Mouse (Mus musculus) retina, postnatal 7 days (tissue): ENCODE measurements around the gene Hgfac.

Experiments
- DNase-seq: peaks from one replicate; pipeline ENCODE4 v3.0.0-alpha.2; 2012; ENCODE audit warnings: low read depth, low spot score

The Hgfac gene

DNA sequence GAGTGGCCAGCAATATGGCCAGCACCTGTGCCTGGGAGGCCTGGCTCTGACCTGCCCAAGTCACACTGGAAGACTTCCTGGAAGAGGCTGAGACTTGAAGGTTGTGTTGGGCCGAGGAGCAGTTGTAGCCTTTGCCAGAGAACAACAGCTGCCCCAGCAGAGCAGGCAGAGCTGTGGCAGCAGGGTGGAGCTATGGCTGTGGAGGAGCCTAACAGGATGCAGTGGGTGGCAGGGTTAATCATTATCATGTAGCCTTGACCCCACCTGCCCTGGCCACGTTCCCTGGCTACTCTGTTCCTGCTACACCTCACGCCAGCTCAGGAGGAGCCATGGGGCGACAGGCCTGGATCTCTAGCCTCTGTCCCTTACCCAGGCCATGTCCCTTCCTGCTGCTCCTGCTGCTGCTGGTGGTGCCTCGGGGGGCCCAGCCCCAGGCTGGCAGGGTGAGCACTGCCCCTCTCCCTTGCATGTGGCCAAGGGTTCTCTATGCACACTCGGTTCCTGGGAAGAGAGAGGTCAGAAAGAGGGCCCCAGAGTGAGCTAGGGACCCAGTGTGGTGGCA, at the start of gene Hgfac:
Gene Hgfac (plus strand): TSS at position 242 of the 562 bp plus-strand sequence.
- DNase-seq, result no peak

DNA sequence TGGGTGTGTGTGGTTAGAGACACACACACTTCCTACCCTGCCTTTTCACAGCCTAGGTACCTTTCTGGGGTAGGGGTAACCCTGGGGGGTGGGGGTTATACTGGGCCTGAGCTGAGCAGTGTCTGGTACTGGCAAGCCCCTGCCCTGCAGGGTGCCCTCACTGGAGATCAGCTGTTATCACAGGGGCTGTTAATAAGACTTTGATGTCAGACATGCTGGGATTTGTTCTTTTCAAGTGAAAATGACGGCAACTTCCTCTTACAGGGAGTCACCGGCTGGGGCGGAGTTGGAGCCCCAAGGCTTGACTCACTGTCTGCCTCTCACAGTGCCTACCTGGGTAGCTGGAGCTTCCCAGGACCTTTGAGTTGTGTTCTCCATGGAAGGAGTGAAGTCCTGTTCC, 42.6 kb upstream of the Hgfac start:
- DNase-seq, result no peak

DNA sequence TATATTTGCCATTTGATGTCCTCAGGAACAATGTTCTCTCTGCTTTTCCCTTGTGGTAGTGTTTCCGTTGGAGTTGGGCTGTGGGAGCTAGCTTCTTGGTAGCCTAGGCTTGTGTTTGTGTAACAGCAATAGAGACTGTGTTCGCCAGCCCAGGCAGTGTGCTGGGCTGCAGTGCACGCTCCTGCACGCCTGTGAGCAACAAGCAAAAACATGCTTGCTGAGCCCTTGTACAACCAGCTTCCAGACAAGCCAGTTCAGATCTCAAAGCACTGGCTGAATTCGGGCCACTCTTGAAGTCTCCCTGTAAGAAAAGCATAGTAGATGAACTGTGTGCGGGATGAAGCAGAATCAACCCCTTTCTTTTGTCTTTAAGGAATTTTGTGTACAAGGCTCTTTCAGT, 42.0 kb upstream of the Hgfac start:
- no peak for DNase-seq

DNA sequence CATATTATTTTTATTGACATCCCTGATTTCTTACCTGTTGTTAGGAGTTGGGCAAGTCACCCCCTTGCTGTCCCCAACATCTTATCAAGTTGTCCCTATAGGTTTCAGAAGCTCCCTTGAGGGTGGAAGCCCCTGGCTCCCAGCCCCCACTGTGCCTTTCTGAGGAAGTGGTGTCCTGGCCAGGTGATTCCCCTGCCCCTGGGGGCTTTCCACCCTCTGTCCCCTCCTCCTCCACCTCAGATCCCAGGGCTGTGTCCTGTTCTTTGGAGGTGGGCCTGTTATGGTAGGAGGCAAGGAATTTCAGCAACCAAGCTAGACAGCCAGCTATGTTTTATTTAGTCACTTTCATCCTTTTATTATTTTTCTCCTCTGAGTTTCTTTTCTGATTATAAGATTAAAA, 41.0 kb upstream of the Hgfac start:
- DNase-seq, result no peak

DNA sequence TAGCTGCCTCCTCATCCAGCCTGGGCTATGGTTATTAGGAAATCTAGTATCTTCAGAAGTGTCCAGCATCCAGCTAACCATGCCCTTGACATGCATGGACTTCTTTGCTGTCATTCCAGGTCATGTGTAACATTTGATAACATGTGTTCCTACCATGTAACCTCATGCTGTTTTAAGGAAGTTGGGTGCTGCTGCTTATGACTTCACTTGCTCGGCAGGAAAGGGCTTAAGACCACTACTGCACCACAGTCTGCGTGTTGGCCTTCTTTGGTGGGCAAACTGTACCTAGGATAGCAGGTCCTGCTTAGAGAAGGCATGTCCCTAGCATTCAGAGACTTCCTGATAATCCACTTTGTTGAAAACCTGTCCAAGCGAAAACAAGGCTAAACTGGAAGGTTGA, 40.2 kb upstream of the Hgfac start:
- DNase-seq, result no peak

DNA sequence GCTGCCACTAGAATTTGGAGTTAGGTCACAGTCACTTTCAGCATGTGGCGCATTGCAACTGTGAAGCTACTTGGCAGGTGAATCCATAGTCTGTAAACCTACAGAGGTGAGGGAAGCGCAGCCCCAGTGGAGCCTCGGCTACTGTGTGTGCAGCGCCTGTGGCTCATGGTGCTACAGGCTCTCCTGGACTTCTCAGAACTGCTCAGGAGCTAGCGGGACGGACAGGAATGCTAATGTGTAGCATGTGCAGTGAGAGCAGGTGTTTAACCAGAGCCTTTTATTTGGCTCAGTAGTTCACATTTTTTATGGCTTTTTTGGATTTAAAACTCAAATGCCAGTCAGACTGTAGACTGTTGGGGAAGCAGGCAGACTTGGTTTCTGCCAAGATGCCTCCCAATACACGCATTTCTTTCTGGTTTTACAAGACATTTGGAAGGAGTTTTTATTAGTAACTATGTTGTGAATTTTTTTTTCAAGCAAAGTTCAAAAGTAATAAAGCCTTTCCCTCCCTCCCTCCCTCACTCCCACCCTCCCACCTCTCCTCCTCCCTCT, 37.6 kb upstream of the Hgfac start:
- DNase-seq, result no peak

DNA sequence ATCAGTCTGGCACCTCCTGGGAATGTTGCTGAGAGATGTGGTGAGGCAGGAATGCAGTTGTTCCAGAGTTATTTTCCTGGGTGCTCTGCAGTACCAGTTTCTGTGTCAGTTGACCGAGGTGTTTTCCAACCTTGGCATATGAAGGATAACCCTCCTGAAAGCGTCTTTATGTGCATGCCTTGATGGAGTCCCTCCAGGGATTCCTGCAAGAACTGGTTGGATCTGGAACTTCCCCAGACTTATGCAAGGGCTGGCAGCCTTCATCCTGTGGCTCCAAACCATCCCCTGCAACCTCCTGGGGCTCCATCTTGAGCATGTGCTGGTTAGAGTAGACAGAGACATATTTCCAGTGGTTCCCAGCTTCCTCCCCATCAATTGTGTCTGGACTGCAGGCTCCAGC, 36.5 kb upstream of the Hgfac start:
- DNase-seq, result no peak

DNA sequence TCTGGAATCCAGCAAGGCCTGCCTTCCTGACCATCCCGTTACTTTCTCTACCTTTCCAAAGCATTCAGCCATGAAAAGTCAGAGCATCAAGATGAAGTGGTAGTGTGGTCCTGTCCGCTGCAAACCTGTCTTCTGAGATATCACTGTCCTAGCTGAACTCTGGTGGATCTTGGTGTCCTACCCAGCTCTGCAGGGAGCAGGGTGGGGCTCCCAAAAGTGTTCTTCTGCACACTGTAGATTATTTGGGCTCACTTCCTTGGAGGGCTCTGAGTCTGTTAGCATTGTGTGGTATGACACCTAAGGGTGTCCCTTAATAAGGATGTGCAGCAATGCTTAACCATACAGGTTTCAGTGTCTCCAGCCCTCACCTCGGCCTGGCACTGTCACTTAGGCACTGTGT, 35.6 kb upstream of the Hgfac start:
- no peak for DNase-seq

DNA sequence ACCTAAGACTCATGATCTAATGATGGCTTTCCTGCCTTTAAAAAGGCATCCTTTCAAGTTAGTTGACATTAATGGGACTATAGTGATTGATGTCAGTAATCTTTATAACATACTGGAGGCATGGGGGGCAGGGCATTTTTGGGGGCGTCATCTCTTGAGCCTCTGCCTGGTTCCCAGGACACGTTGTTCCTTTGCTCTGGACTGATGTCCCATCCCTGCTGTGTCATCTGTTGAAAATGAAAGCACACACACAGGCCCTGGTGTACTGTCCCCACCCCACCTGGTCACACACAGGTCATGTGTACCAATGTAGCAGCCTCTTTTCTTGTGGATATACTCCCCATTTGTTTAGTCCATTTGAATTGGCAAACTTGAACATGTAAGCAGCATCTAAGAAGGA, 34.7 kb upstream of the Hgfac start:
- no peak for DNase-seq

DNA sequence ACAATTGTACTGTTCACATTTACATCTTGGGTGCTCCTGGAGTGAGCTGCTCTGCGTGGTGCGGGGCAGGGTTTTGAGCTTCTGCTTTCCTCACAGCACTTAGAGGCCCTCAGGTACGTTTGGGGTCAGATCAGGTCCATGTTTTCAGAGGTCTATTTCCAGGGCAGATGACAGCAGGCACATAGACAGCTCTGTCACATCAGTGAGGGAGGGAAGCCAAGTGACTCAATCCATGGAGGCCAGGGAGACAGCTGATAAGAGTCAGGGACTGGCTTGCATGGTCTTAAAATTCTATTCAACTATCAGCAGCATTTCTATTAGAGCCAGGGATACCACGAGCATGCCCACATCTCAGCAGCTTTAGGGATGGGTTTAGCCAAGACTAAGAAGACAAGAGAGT, 32.1 kb upstream of the Hgfac start:
- no peak for DNase-seq

DNA sequence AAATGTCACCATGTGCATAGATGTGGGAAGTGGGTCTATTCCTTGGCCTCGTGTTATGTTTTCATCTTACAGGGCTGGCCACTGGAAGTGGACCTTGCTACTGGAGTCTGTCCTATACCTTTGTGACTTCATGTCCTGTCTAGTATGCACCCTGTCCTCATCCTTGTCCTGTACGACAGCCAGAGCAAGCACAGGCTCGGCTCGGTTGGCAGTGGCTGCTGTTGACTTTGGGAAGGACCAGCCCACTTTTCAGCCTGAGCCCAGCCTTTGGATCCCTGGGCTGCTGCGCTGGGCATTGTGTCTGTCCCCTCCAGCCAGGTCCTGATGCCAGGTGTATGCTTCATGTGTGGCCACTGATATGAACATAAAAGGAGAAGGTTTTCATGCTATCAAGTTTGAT, 30.7 kb upstream of the Hgfac start:
- DNase-seq, result no peak

DNA sequence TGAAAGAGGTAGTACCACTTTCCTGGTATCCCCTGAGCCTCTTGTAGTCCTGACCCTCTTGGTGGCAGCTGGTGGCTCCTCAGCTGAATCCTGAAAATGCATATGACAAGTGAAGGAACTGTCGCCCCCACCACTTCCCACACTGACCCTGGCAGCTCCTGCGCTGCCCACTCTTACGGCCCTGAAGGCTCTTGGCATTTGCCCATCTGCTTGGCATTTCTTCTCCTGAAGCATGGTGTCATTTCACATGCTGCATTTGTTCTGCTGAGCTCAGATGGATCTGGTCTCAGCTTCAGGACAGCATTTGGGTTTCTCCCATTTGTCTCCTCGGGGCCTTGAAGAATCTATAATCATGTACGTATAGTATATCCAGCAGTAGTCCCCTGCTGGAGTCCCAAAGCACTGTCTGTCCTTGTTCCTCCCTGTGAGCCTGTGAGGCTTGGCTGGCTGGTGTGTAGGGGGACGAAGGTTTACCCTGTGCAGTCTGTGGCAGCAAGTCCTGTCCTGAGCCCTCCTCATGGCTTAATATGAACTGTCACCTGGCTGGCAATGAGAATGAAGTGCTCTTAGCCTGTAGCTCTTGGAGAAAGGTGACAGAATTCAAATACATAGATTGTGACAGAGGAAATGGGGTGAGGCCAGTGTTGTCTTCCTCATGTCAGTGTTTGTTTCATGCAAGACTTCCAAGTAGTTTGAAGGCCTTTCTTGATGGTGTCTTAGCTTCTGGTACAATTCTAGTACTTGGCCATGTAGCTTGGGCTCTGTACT, 30.0 kb upstream of the Hgfac start:
- DNase-seq, result no peak

DNA sequence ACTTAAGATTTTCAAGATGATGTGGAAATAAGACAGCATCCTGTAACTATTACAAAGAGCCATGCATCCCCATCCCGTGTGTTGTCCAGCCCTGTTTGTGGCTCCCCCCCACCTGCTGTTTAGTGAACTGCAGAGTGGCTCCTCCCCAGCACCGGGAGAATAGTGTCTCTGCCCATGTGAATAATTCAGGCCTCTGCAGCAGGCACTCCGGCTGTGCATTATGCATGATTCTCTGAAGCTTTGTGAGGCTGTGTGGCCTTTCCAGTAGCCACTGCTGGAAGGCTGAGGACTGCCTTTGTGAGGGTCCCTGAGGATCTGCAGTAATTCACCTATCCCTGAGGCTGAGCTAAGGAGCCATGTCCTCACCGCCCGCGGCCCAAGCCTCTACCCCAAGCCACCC, 27.3 kb upstream of the Hgfac start:
- DNase-seq, result no peak

DNA sequence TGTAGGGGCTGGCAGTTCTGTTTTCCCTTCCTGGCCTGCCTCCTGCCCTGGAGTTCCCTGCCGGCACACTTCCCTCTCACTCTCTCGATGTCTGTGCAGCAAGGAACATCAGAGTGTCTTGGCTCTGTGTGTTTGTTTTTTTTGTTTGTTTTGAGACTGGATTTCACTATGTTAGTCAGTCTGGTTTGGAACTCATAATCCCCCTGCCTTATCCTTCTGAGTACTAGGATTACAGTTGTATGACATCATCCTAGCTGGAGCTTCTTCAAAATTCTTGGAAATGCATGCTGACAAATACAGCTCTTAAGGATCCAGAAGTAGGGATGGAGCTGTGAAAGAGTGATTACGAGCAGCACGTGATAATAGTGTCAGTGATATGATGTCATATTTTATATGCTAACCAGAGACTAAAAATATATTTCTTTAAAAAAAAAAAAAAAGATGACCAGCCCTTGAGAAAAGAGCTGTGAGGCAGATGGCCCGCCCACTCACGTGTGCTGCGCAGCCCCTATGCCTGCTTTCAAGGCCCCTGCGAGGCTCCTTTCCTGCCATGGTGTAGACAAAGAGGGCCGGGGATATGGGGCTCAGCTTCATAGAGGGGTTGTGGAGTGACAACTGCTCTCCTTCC, 21.5 kb upstream of the Hgfac start:
- no peak for DNase-seq

DNA sequence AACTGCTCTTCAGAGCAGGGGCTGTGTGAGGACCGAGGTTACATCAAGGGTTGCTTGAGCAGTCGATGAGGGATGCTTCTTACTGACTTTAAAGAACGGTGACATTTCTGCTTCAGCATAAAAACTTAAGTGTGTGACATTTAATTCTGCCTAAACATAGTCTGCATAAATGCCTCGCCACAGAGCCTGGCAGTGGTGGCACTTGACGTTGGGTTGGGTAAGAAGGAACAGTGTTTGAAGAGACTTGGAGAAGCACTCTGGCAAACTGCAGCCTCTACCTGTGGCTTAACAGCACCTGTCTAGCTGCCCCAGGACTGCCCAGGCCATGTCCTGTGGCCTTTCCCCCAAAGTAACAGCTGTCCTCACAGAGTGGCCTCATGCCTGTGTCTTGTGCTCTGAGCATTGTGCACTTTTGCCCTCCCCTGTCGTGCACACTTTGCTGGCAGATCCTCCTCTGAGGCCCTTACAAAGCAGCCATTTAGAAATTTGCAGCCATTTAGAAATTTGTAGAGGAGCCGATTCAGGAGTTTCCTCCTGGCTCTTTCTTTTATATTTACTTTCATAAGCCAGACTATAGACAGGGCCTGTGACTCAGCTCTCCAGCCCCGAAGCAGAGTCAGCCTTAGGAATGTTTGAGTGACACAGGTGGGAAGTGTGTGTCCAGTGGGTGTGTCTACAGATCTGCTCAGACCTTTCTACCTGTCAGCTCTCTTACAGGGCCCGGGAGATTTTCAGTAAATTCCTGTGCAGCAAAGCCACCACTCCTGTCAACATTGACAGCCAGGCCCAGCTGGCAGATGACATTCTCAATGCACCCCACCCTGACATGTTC, 20.7 kb upstream of the Hgfac start:
- no peak for DNase-seq

DNA sequence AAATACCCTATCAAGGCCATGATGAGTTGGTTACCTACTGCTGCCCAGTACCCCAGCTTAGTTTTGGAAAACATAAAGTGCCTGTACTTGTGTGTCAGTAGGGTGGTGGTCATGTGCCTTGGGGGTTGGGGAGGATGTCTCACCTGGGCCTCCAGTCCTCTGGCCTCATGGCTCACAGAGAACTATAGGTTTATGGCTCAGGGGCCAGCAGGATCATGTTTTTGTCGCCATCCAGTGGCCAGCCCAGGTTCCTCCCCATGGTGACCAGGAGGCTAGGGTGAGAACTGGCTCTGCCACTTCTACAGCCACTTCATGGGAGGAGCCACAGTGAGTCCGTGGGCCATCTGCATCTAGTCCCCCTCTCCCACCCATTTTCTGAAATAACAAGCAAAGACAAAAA, 16.3 kb upstream of the Hgfac start:
- peak; percentile 32 for DNase-seq

DNA sequence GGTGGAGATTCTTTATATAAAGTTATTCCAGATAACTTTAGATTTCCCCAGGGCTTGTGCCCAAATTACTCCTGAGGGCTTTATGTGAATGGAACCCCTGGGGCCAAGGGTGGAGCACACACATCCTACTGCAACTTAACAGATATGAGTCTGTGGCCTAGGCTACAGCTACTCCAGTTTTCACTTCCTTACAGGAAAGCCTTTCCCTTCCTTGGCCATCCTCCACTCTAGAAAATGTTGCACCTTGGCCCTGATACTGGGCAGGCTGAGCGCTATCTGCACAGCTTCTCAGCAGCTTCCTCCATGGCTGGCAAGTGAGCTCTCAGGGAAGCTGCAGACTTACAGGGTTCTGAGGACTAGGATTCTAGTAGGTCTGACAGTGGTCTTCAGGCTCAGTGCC, 12.0 kb upstream of the Hgfac start:
- no peak for DNase-seq

DNA sequence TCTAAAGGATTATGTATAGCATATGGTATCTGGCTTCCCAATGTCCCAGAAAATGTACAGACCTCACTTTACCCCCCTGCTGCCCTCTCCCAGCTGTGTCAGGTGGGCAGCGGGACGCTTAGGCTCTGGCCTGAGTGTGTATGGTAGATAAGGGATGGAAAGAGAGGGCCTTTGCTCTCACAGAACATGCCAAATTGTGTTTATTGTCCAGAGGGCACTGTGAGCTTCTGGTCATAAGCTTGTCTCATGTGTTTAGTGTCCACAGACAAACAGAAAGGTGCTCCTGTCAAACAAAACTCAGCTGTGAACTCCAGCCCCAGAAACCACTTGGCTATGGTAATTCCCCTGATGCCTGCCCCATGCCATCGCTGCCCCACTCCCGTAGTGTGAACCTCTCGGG, 11.6 kb upstream of the Hgfac start:
- no peak for DNase-seq

DNA sequence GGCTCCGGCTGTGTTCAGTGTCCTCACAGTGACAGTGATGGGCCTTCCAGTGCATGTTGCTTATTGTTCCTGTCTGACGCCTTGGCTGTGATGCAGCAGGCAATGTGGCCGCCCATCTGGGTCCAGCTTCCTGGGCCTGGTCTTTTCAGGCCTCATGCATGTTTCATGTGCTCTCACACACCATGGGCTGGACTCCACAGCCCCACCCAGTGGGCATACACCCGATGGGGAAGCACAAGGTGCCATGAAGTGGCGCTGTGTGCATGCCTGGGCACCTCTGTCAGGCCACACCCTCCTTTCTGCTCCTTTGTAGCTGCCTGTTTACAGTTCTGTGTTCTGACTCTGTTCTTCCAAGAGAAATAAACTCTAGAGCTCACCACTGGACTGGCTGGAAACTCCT, 8.2 kb upstream of the Hgfac start:
- no peak for DNase-seq

DNA sequence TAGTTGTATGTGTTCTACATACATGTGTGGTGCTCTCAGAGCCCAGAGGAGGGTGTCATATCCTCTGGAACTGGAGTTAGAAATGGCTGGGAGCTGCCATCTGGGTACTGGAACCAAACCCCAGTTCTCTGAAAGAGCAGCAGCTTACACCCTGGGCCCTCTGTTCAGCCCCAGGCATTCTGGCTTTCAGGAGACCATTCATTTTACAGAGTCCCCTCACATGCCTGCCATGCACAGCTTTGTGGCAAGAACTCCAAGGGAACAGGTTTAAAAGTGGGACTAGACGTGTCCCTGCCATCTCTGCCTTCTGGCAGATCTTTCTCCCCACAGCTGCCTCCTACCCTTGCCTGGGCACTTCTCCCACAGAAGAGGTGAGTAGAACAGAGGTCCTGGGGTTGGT, 7.7 kb upstream of the Hgfac start:
- DNase-seq, result no peak

DNA sequence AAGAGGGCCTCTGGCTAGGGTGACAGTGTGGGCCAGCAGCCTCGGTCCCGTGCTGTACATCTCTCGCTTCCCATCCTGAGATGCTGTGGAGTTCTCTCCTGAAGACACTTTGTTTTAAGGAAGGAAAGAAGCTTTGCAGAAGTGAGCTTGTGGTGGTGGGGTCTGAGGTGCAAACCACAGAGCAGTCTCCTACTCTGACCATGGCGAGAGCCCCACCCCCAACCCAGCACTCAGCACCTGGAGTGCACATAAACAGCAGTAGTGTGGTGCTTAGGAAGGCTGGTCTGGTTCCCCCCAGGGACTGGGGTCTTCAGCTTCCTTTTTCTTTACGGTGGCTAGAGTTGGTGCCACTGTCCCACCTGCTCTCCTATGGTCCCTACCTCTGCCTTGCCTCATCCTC, 6.2 kb upstream of the Hgfac start:
- no peak for DNase-seq

DNA sequence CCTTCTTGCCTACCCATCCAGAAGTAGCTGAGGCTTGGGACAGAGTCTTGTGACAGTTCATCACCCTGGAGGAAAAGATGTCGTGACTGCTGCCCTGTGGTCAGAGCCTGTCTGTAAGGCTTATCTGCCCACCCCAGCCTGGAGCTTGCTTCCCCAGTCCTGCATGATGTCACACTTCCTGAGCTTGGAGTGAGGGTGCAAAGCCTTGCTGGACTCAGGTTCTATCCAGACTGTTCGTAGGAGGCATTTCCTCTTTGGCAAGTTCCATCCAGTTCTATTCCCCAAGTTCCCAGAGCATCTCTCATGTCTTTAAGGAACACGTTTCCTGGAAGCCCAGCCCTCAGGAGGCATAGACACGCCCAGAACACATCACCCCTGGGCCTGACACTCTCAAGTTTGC, 5.5 kb upstream of the Hgfac start:
- DNase-seq, result no peak
